Mouse (Mus musculus): Measurements from ENCODE around the gene Wdr24. TPM values are rescaled to one million over a fixed set of nuclear protein-coding genes. Genes with fewer than 3 reads are reported as not detected.
"Not testable (repeated sequence)": the region's sequence is repeated elsewhere in the genome, so short reads cannot be mapped to it uniquely, and the experiment has no call there.

Gene Wdr24
- polyA plus RNA-seq, 1 experiment = 34.3 TPM

DNA sequence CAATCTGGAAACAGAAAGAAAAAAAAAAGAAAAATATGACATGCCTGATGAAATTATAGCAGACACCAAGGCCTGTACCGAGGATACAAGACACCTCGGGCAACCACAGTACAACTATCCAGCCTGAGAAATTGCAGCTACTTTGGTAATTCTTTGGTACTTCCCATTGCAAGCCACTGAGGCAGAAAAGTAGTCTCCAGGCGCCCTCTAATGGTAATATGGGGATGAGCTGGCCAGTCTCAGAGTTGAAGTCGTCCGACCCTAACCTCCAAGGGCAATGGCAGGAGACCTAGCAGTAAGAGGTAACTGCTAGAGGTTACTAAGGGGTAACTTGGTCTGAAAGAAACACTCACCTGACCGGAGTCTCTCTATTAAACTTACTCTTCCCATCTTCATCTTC, 22.4 kb upstream of the Wdr24 start:
- Histone ChIP-seq H3K4me3 (replicated peaks; ENCODE audit: extremely low read depth, low read depth, low read length) (no peak overlapping the region), H3K4me1 (ENCODE audit: control insufficient read depth, insufficient read depth, low read length) (peaks cover 7% of the 10 kb centered on the region; the same call in 1 of the 2 replicates)
- 4% methylated on average over 6 of the region's 6 CpGs for WGBS
- peak; percentile 45 for DNase-seq
- no peak for TF ChIP-seq POLR2A (IDR thresholded peaks at IDR 0.05; ENCODE audit: borderline replicate concordance, extremely low read depth, low read depth, low read length)
- TF ChIP-seq CTCF (IDR thresholded peaks at IDR 0.05; ENCODE audit: insufficient read depth, low read length) = peak; percentile 76

DNA sequence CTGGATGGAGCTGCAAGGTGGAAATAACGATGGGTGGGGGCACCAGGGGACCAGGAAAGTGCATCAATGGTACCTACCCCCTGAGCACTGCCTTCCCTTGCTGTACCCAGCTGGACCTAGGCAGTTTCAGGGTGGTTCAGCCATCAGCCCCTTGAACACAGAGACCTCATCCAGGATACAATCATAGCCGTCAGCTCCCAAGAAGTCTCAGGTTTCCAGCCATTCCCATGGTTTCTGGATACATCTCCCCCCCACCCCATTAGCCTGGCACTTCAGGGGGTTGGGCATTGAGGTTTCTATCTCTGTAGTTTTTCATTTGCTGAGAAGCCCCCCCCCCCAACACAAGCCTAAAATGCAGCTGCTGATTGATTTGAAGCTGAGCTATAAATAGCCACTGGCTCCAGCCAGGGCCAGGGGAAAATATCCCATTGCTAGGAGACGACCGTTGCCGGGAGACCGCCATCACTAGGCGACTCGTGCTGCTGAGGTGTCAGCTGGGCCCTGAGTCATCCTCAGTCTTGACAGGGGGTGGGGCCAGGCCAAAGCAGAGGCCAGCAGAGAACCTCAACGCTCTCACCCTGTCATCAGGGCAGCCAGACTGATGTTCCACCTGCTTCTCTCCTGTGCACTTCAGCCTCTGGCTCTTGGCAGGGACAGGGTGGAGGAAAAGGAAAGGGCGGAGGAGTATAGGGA, 20.5 kb upstream of the Wdr24 start:
- TF ChIP-seq CTCF (IDR thresholded peaks at IDR 0.05; ENCODE audit: insufficient read depth, low read length) = no peak
- TF ChIP-seq POLR2A (IDR thresholded peaks at IDR 0.05; ENCODE audit: borderline replicate concordance, extremely low read depth, low read depth, low read length) = no peak
- Histone ChIP-seq H3K4me1 (ENCODE audit: control insufficient read depth, insufficient read depth, low read length) (no peaks in the 10 kb centered on the region), H3K4me3 (replicated peaks; ENCODE audit: extremely low read depth, low read depth, low read length) (no peak overlapping the region)
- WGBS = 4% methylated on average over 10 of the region's 10 CpGs
- DNase-seq = no peak

DNA sequence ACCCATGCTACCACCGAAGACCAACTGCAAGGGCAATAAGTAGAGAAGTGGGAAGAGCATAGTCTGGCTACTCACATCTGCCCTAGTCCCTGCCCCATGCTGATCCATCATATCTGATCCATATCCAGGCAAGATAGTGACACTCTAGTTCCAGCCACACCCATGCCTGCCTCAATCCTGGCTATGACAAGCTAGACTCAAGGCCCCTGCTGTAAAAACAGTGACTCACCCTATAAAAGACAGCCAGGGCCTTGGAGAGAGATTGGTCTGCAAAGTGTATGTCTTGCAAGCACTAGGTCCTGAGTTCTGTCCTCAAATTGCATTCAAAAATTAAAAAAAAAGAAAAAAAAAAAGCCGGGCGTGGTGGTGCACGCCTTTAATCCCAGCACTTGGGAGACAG, 16.9 kb upstream of the Wdr24 start:
- Histone ChIP-seq H3K4me1 (ENCODE audit: control insufficient read depth, insufficient read depth, low read length) (no peaks in the 10 kb centered on the region; the same call in 1 of the 2 replicates), H3K4me3 (replicated peaks; ENCODE audit: extremely low read depth, low read depth, low read length) (no peak overlapping the region)
- WGBS = 77% methylated on average over 4 of the region's 4 CpGs
- DNase-seq = no peak
- TF ChIP-seq POLR2A (IDR thresholded peaks at IDR 0.05; ENCODE audit: borderline replicate concordance, extremely low read depth, low read depth, low read length) = no peak
- no peak for TF ChIP-seq CTCF (IDR thresholded peaks at IDR 0.05; ENCODE audit: insufficient read depth, low read length)

DNA sequence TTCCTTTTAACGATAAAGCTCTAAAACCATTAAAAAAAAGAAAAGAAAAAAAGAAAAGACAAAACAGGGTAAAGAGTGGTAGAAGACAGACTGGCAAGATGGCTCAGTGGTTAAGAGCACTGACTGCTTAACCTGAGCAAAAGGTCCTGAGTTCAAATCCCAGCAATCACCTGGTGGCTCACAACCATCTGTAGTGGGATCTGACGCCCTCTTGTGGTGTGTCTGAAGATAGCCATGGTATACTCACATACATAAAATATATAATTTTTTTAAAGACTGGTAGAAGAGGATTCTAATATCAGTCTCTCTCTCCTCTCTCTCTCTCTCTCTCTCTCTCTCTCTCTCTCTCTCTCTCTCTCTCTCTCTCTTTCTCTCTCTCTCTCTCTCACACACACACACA, 16.0 kb upstream of the Wdr24 start:
- H3K4me1 ChIP-seq (ENCODE audit: control insufficient read depth, insufficient read depth, low read length); DNase-seq; H3K4me3 ChIP-seq (replicated peaks; ENCODE audit: extremely low read depth, low read depth, low read length): not testable (repeated sequence)
- WGBS = 40% methylated on average over 2 of the region's 2 CpGs

DNA sequence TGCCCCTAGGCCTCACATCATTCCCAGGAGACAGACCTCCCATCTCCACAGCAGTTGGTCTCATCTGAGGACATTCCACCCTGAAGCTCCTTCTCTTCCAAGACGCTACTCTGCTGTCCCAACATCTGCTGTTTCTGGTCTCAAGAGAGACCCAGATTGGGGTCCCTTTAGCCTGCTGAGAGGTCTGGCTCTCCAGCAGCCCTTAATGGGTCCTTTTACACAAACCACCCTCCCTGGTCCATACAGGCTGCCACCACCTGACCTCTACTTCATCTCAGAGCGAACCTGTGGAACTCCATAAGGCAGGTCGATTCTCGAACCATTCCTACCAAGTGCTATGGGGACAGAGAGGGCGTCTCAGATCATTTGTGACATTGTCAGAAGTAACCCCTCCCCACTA, 15.4 kb upstream of the Wdr24 start:
- H3K4me1 ChIP-seq (ENCODE audit: control insufficient read depth, insufficient read depth, low read length) = no peaks in the 10 kb centered on the region; the same call in 1 of the 2 replicates
- no peak for DNase-seq
- WGBS = 37% methylated on average over 5 of the region's 5 CpGs
- TF ChIP-seq POLR2A (IDR thresholded peaks at IDR 0.05; ENCODE audit: borderline replicate concordance, extremely low read depth, low read depth, low read length) = no peak
- no peak for TF ChIP-seq CTCF (IDR thresholded peaks at IDR 0.05; ENCODE audit: insufficient read depth, low read length)
- no peak overlapping the region for H3K4me3 ChIP-seq (replicated peaks; ENCODE audit: extremely low read depth, low read depth, low read length)

DNA sequence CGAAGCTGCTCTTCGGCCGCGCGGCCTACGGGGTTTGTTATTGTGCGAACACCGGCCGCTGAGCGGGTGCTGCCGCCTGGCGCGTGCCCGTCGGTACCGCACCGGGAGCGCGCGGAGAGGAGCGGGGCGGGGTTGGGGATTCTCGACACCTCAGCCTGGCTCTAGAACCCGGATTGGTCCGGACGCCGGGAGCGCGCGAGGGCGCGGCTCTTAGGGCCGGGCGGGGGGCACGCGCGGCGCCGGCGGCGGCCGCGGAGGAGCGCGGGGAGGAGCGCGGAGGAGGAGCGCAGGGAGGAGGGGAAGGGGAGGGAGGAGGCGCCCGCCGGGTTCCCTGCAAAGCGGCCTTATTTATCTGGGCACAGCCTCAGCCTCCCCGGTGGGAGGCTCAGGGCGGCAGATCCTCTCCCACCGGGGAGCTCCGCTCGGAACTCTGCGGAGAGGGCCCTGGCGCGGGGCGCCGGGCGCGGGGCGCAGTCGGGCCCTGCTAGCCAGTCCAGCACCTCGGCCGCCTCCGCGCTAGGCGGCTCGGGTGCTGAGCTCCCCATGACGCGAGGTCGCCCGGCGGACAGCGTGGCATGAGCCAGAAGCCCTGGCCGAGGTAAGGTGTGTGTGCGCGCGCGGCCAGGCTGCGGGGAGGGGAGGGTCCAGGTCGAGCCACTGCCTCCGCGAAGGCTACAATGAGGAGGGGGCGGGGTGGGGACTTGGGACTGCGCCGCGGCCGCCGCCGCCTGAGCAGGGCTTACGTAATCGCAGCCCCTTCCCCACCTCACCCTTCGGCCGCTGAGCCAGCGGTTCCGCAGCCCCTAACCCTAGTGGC, 14.4 kb upstream of the Wdr24 start, which contains the start of gene Fbxl16:
Gene Fbxl16 (plus strand): TSS at position 297 of the 817 bp plus-strand sequence.
- peak within 1 kb of the TSS; percentile 58 for H3K4me3 ChIP-seq (replicated peaks; ENCODE audit: extremely low read depth, low read depth, low read length)
- DNase-seq = peak; percentile 54
- no peaks in the 10 kb centered on the region; the same call in 1 of the 2 replicates for H3K4me1 ChIP-seq (ENCODE audit: control insufficient read depth, insufficient read depth, low read length)
- WGBS = 1% methylated on average over 86 of the region's 100 CpGs
- no peak for TF ChIP-seq POLR2A (IDR thresholded peaks at IDR 0.05; ENCODE audit: borderline replicate concordance, extremely low read depth, low read depth, low read length)
- TF ChIP-seq CTCF (IDR thresholded peaks at IDR 0.05; ENCODE audit: insufficient read depth, low read length) = no peak

DNA sequence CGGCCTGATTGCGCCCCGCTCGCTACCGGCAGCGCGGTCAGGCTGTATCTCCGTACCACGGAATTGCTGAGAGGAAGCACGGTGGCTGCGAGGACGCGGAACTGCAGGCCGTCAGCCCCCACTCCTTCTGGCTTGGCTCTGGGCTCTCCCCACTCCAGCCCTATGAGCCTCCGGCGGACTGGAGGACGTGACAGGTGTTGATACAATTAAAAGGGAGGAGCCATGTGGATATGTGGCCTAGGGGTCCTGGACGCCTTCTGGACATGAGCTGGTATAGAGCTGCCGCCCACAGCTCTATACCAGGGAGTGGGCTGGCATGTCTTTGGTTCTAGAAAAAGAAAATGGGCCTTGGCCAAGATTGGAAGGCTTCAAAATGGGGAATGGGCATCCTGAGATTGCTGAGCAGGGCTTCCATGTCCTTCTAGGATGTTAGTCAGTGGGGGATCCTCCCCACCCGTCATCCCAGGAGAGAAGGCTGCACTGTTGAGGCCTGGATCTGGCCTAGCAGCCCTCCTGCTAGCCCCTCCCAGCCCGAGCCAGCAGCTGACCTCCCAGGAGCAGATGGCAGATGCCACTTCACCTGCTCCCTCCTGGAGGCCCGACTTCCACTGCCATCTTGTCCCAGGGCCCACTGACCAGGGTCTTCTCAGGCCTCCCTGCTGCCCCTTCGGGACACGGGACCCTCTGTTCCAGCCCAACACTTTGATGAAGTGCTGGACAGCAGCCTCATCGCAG, 13.7 kb upstream of the Wdr24 start:
- H3K4me1 ChIP-seq (ENCODE audit: control insufficient read depth, insufficient read depth, low read length) = no peaks in the 10 kb centered on the region; the same call in 1 of the 2 replicates
- DNase-seq = no peak
- TF ChIP-seq POLR2A (IDR thresholded peaks at IDR 0.05; ENCODE audit: borderline replicate concordance, extremely low read depth, low read depth, low read length) (no peak), CTCF (IDR thresholded peaks at IDR 0.05; ENCODE audit: insufficient read depth, low read length) (no peak)
- 10% methylated on average over 25 of the region's 25 CpGs for WGBS
- peak overlapping the region; percentile 49 for H3K4me3 ChIP-seq (replicated peaks; ENCODE audit: extremely low read depth, low read depth, low read length)

DNA sequence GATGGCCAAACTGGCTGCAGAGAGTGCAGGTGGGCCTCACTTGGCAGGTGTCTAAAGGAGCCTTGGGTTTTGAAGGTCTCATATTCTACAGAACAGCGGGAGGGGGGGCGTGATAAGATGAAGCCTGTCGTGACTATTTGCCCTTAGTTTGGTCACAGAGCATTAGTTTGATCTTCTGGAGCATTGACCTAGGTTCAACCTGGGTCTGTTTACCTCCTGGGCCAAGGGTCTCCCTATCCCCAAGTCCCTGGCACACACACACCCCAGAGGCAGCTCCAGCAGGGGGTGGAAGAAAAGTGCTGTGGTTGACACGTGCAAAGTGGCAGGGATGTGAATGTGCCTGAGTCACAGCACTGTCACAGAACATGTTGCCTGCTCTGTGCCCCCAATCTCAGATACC, 12.5 kb upstream of the Wdr24 start:
- no peak for TF ChIP-seq CTCF (IDR thresholded peaks at IDR 0.05; ENCODE audit: insufficient read depth, low read length)
- no peak for TF ChIP-seq POLR2A (IDR thresholded peaks at IDR 0.05; ENCODE audit: borderline replicate concordance, extremely low read depth, low read depth, low read length)
- Histone ChIP-seq H3K4me3 (replicated peaks; ENCODE audit: extremely low read depth, low read depth, low read length) (no peak overlapping the region), H3K4me1 (ENCODE audit: control insufficient read depth, insufficient read depth, low read length) (no peaks in the 10 kb centered on the region; the same call in 1 of the 2 replicates)
- WGBS = 66% methylated on average over 4 of the region's 4 CpGs
- DNase-seq = no peak

DNA sequence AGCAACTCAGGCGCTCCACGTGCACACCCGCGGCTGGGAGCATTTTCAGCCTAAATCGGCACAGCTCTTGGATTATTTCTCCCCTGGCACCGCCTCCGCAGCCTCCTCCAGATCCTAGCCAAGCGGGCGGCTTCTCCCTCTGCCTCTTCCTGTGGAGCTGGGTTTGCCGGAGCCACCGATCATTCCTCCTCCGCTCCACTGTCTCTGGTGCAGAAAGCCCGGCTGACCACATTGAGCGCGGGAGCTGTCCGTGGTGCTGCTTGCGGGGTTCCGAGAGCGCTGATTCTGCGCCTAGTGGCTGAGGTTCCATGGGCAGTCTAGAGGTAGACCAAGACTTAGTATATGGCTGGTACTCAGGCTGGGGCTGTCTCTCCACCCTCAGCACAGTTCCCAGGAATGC, 10.0 kb upstream of the Wdr24 start:
- H3K4me3 ChIP-seq (replicated peaks; ENCODE audit: extremely low read depth, low read depth, low read length) = no peak overlapping the region
- 2% methylated on average over 20 of the region's 20 CpGs for whole genome bisulfite sequencing
- TF ChIP-seq POLR2A (IDR thresholded peaks at IDR 0.05; ENCODE audit: borderline replicate concordance, extremely low read depth, low read depth, low read length) (no peak), CTCF (IDR thresholded peaks at IDR 0.05; ENCODE audit: insufficient read depth, low read length) (peak; percentile 55)
- peak; percentile 66 for DNase-seq
- H3K4me1 ChIP-seq (ENCODE audit: control insufficient read depth, insufficient read depth, low read length) = no peaks in the 10 kb centered on the region; the same call in 1 of the 2 replicates
